10 mouse cellular contexts compared by ENCODE assay signal in the genomic region with DNA sequence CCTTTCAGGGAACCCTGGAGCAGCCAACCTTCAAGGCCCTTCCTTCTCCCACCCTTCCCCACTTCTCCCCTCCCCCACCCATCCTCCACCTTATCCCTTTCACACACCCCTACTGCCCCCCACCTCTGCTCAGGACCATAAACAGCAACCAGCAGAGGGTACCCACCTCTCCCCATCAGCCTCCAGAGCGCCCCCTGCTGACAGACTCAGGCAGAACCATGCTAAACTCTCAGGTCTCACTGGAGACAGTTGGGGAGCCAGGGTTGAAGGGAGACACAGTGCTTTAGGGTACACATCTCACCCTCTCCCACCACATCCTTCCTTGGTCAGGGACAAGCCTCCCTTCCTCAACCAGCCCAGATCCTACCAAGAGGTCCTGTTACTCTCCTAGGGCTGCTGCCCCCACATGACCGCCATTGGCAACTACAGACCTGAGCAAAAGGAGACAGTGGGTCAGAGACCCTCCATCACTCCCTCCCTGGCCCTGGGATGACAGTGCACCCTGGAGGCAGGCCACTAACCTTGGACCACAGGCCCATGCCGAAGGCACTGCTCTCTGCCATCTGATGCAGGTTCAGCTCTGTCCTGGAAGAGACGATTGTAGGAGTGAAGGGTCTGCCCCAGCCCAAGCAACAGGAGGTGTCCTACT. TPM values are rescaled to one million over a fixed set of nuclear protein-coding genes. Genes with fewer than 3 reads are reported as not detected.
A peak's percentile ranks its signal among the peaks of the same experiment; 100 is the strongest.
DNase-seq lines count a peak whose midpoint lies in the region; ATAC-seq and TF ChIP-seq lines count a peak whose summit lies in the region.
"Had no signal": no experiment of that assay in that cellular context is flagged by ENCODE, and none has a peak within 500 bp of the region (broad histone marks: within the 10 kb centered on the region; RNA-seq: fewer than 3 reads in every experiment).

No protein-coding gene starts in this region.

- 46% methylated on average over 4 of the region's 4 CpGs for WGBS in midbrain, embryonic 10.5 days
- 49% methylated on average over 4 of the region's 4 CpGs for WGBS in midbrain, embryonic 15.5 days
- WGBS in kidney, embryonic 14.5 days, result 59% methylated on average over 4 of the region's 4 CpGs
- WGBS in midbrain, postnatal 0 days, result 55% methylated on average over 4 of the region's 4 CpGs

- no peak for ATAC-seq in midbrain, embryonic 15.5 days (replicated peaks)
- ATAC-seq in kidney, embryonic 14.5 days (ENCODE audit: low FRiP score, low TSS enrichment), result peak; percentile 29; the same call in 1 of the 2 replicates
- ATAC-seq in midbrain, postnatal 0 days (ENCODE audit: low FRiP score), result 0 out of 2 replicates have a peak, but pooled peaks have one; percentile 45

- DNase-seq in embryo, embryonic 10 days (ENCODE audit: low spot score), result peak; percentile 64
- DNase-seq in embryo, embryonic 11 days, result no peak
- DNase-seq in midbrain, embryonic 10.5 days (ENCODE audit: low spot score), result peak; percentile 54
- DNase-seq in cerebellum, adult 8-10 months, result peak; percentile 52
- DNase-seq in midbrain, postnatal 0 days (ENCODE audit: low spot score), result no peak
- no peak for DNase-seq in Muller cell, postnatal 12 days (ENCODE audit: inconsistent ontology term)

- H3K36me3 ChIP-seq in midbrain, embryonic 10.5 days, result no peaks in the 10 kb centered on the region
- H3K36me3 ChIP-seq in midbrain, embryonic 15.5 days (replicated peaks), result no peaks in the 10 kb centered on the region
- no peaks in the 10 kb centered on the region for H3K36me3 ChIP-seq in kidney, embryonic 14.5 days (ENCODE audit: control insufficient read depth, insufficient read depth, low read length)
- H3K36me3 ChIP-seq in midbrain, postnatal 0 days (ENCODE audit: insufficient read depth, low read length), result no peaks in the 10 kb centered on the region
- H3K36me3 ChIP-seq: embryonic facial prominence, embryonic 13.5 days had no signal

- H3K4me1 ChIP-seq in midbrain, embryonic 10.5 days, result peaks cover 32% of the 10 kb centered on the region
- 0 out of 2 replicates have a peak, but pooled peaks cover under 1% of the 10 kb centered on the region for H3K4me1 ChIP-seq in midbrain, embryonic 15.5 days
- no peaks in the 10 kb centered on the region; the same call in 1 of the 2 replicates for H3K4me1 ChIP-seq in kidney, embryonic 14.5 days (ENCODE audit: control insufficient read depth, insufficient read depth, low read length)
- no peaks in the 10 kb centered on the region for H3K4me1 ChIP-seq in midbrain, postnatal 0 days (ENCODE audit: insufficient read depth, low read length)
- H3K4me1 ChIP-seq: embryonic facial prominence, embryonic 13.5 days had no signal

- peak; percentile 70 for TF ChIP-seq CTCF in midbrain, postnatal 0 days (IDR thresholded peaks at IDR 0.05)

- no peaks in the 10 kb centered on the region for H3K9me3 ChIP-seq in midbrain, embryonic 10.5 days (replicated peaks)
- H3K9me3 ChIP-seq in midbrain, embryonic 15.5 days, result no peaks in the 10 kb centered on the region
- no peaks in the 10 kb centered on the region for H3K9me3 ChIP-seq in kidney, embryonic 14.5 days (ENCODE audit: control insufficient read depth, low read length)
- no peaks in the 10 kb centered on the region for H3K9me3 ChIP-seq in midbrain, postnatal 0 days (ENCODE audit: low read length)
- H3K9me3 ChIP-seq: embryonic facial prominence, embryonic 13.5 days had no signal

- no peak overlapping the region for H3K4me3 ChIP-seq in midbrain, embryonic 10.5 days
- no peak overlapping the region for H3K4me3 ChIP-seq in midbrain, embryonic 15.5 days
- no peak overlapping the region for H3K4me3 ChIP-seq in kidney, embryonic 14.5 days (ENCODE audit: low read length)
- no peak overlapping the region for H3K4me3 ChIP-seq in midbrain, postnatal 0 days (ENCODE audit: low read depth, low read length)
- H3K4me3 ChIP-seq: embryonic facial prominence, embryonic 13.5 days had no signal

- H3K4me2 ChIP-seq in midbrain, embryonic 15.5 days, result no peak overlapping the region
- H3K4me2 ChIP-seq in kidney, embryonic 14.5 days (replicated peaks; ENCODE audit: low read depth, low read length), result no peak overlapping the region
- H3K4me2 ChIP-seq in midbrain, postnatal 0 days (ENCODE audit: low read depth, low read length, poor library complexity, severe bottlenecking), result no peak overlapping the region
- H3K4me2 ChIP-seq: embryonic facial prominence, embryonic 13.5 days had no signal

- H3K27ac ChIP-seq in midbrain, embryonic 10.5 days (replicated peaks), result no peak overlapping the region
- no peak overlapping the region for H3K27ac ChIP-seq in midbrain, embryonic 15.5 days
- no peak overlapping the region for H3K27ac ChIP-seq in kidney, embryonic 14.5 days (ENCODE audit: low read depth, low read length)
- no peak overlapping the region for H3K27ac ChIP-seq in midbrain, postnatal 0 days (ENCODE audit: low read depth, low read length)
- H3K27ac ChIP-seq: embryonic facial prominence, embryonic 13.5 days had no signal

- no peak overlapping the region for H3K9ac ChIP-seq in midbrain, embryonic 15.5 days
- H3K9ac ChIP-seq in kidney, embryonic 14.5 days (ENCODE audit: low read depth, low read length), result no peak overlapping the region
- no peak overlapping the region for H3K9ac ChIP-seq in midbrain, postnatal 0 days (replicated peaks; ENCODE audit: low read length, poor library complexity, severe bottlenecking)
- H3K9ac ChIP-seq: embryonic facial prominence, embryonic 13.5 days had no signal

- peaks cover 53% of the 10 kb centered on the region for H3K27me3 ChIP-seq in midbrain, embryonic 10.5 days (ENCODE audit: low read depth, poor library complexity, severe bottlenecking)
- H3K27me3 ChIP-seq in midbrain, embryonic 15.5 days (replicated peaks), result no peaks in the 10 kb centered on the region
- no peaks in the 10 kb centered on the region for H3K27me3 ChIP-seq in kidney, embryonic 14.5 days (ENCODE audit: control insufficient read depth, insufficient read depth, low read length)
- H3K27me3 ChIP-seq in midbrain, postnatal 0 days (ENCODE audit: insufficient read depth, low read length), result no peaks in the 10 kb centered on the region

RNA-seq across cellular contexts. Expression of a gene that starts 31.3 kb away (rescaled TPM):
- polyA plus RNA-seq in midbrain, embryonic 10.5 days (2016; fragmentation: Nextera tagmentation; extraction: Ambion mirVana), result 0.63 and 1.2 TPM in 2 replicates
- 1.5 and 1.6 TPM in 2 replicates for polyA plus RNA-seq in midbrain, embryonic 15.5 days (2015; fragmentation: Nextera tagmentation; extraction: Ambion mirVana)
- polyA plus RNA-seq in kidney, embryonic 14.5 days (2014; fragmentation: Nextera tagmentation; extraction: Ambion mirVana), result 0.11 and 0.26 TPM in 2 replicates
- total RNA-seq in midbrain, postnatal 0 days (2014; rRNA removed), result 1.1 and 1.9 TPM in 2 replicates
- 1.3 and 1.7 TPM in 2 replicates for polyA plus RNA-seq in midbrain, postnatal 0 days (2015; fragmentation: Nextera tagmentation; extraction: Ambion mirVana)
- polyA plus RNA-seq: C2C12 had no signal

Comparison
In these comparisons a context has a peak if more than half of its experiments do, and no peak if none do; other contexts are left out.
1. DNase-seq: peak in embryo, embryonic 10 days (single experiment), midbrain, embryonic 10.5 days (single experiment) and cerebellum, adult 8-10 months (single experiment); none in embryo, embryonic 11 days (single experiment), midbrain, postnatal 0 days (single experiment) and Muller cell, postnatal 12 days (single experiment).